Mouse (Mus musculus) mammary gland, adult 2 months (tissue): Measurements from ENCODE around the gene Trim9. TPM values are rescaled to one million over a fixed set of nuclear protein-coding genes. Genes with fewer than 3 reads are reported as not detected.

Source experiments
- polyA plus RNA-seq: library from polyadenylated mRNA; depleted of rRNA; stranded (reverse); fragments of >200 nt; gene quantifications from 2 replicates; pipeline ENCODE4 v1.2.3, GENCODE M21; 2012; ENCODE audit warnings: low replicate concordance; rRNA removed

The Trim9 gene
- polyA plus RNA-seq, result 1.3 and 1.9 TPM in 2 replicates

DNA sequence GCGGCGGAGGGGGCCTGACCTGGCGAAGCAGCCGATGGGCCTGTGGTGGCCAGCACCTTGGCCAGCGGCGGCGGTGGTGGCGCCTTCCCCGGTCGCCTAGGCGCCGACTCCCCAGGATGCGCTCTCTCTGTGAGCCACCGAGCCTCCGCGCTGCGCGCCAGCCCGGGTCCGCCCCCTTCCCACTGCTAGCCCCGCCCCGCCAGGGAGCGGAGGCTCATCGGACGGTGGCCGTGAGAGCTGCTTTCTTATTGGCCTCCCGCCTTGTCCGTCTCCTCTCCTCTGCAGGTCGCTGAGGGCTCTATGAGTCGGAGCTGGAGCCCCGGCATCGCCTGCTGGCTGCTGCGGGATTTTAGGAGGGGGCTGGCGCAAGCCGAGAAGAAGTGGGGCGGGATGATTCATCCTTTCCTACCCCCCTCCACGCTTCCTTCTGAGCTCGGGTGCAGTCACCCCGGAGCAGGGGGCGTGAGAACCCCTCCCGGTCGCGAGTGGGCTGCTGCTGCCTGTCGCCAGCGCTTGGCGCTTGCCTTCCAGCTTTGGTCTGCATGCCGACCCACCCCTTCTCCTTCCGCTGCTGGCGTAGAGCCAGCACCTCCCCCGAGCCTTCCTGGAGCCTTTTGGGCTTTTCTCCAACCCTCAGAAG lies at the start of gene Trim9:
TSS of gene Trim9 (minus strand) at position 413 of the 640 bp plus-strand sequence.

DNA sequence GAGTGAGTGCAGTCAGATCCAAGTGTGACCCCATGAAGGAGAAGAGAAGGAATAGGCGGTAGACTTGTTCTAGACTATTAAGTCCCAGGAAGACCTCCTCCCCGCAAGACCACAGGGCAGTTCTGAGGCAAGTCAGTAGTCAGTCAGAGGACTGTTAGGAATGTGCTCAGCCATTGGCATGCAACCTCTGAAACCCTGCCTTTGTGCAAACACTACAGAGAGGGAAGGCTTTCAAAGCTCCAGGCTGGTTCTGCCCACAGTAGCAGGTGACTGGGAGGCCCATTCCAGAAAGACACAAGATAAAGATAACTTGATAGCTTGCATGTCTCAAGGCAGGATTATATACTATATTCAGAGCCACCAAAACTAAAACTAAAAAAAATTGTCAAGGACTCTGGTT lies 116.1 kb downstream of the Trim9 start, which contains the start of gene Pygl:
TSS of gene Pygl (minus strand) at position 195 of the 400 bp plus-strand sequence.

Other genes starting within 250 kb of the Trim9 start
- 5.7 and 10.2 TPM in 2 replicates for gene Nin, start 233.9 kb downstream of the Trim9 start, polyA plus RNA-seq
- gene Abhd12b, start 193.5 kb downstream of the Trim9 start, polyA plus RNA-seq, result 0.22 TPM in 1 of 2 replicates, not detected in the other
- 138 and 159 TPM in 2 replicates for gene Pygl, start 116.1 kb downstream of the Trim9 start, polyA plus RNA-seq
- gene Tmx1, start 105.5 kb upstream of the Trim9 start, polyA plus RNA-seq, result 3.9 and 8.4 TPM in 2 replicates